In the genomic region with DNA sequence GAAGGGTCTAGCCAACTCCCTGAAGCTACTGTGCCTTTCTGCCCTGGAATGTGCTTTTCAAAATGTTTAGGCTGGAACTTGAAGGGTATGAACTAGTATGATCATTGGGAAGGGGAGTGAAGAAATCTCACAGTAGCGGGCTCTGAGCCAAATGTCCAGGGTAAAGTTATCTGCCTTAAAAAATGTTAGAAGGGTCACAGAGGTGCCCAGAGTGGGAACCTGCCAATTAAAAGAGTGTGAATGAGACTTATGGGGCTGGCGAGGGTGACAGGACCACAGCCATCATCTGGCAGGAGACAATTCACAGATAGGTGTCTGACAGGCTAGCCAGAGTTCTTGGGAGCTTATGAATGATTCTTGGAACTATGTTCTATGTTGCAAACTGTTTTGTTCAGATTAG, we compare ENCODE assay signal across 29 mouse cellular contexts.
DNase-seq lines count a peak whose midpoint lies in the region; ATAC-seq and TF ChIP-seq lines count a peak whose summit lies in the region.
"Had no signal": no experiment of that assay in that cellular context is flagged by ENCODE, and none has a peak within 500 bp of the region (broad histone marks: within the 10 kb centered on the region; RNA-seq: fewer than 3 reads in every experiment).

No protein-coding gene starts in this region.

- no peak overlapping the region for H3K9ac ChIP-seq in heart, postnatal 0 days (replicated peaks; ENCODE audit: low read depth, low read length)
- H3K9ac ChIP-seq in forebrain, embryonic 14.5 days (ENCODE audit: low read length) = no peak overlapping the region
- H3K9ac ChIP-seq: forebrain, embryonic 15.5 days; hindbrain, embryonic 14.5 days; limb, embryonic 12.5 days; liver, embryonic 15.5 days; midbrain, embryonic 12.5 days; neural tube, embryonic 13.5 days had no signal

- peak overlapping the region; percentile 55; the same call in 1 of the 2 replicates for H3K27ac ChIP-seq in heart, postnatal 0 days (ENCODE audit: low read depth)
- no peak overlapping the region for H3K27ac ChIP-seq in forebrain, embryonic 14.5 days (ENCODE audit: low read depth, low read length)
- H3K27ac ChIP-seq: forebrain, embryonic 15.5 days; hindbrain, embryonic 14.5 days; limb, embryonic 12.5 days; liver, embryonic 15.5 days; midbrain, embryonic 12.5 days; neural tube, embryonic 13.5 days; stomach, postnatal 0 days had no signal

- no peak for TF ChIP-seq CTCF in heart, postnatal 0 days (IDR thresholded peaks at IDR 0.05; ENCODE audit: low read depth)

- 17% methylated on average over 2 of the region's 2 CpGs for WGBS in heart, postnatal 0 days
- WGBS in forebrain, embryonic 14.5 days = 83% methylated on average over 2 of the region's 2 CpGs

- no peak overlapping the region for H3K4me2 ChIP-seq in heart, postnatal 0 days (ENCODE audit: low read depth, low read length)
- no peak overlapping the region for H3K4me2 ChIP-seq in forebrain, embryonic 14.5 days (ENCODE audit: low read length)
- H3K4me2 ChIP-seq: forebrain, embryonic 15.5 days; hindbrain, embryonic 14.5 days; limb, embryonic 12.5 days; liver, embryonic 15.5 days; midbrain, embryonic 12.5 days; neural tube, embryonic 13.5 days had no signal

- peak; percentile 74 for ATAC-seq in heart, postnatal 0 days (ENCODE audit: insufficient read depth, low read depth)
- ATAC-seq in forebrain, embryonic 14.5 days = no peak
- ATAC-seq: forebrain, embryonic 15.5 days; intestine, postnatal 0 days had no signal

- H3K4me3 ChIP-seq in heart, postnatal 0 days (ENCODE audit: low read depth, low read length) = no peak overlapping the region
- H3K4me3 ChIP-seq in forebrain, embryonic 14.5 days (ENCODE audit: low read depth, low read length) = no peak overlapping the region
- H3K4me3 ChIP-seq: forebrain, embryonic 15.5 days; limb, embryonic 12.5 days; liver, embryonic 15.5 days; megakaryocyte, embryonic 14.5 days; midbrain, embryonic 12.5 days; myocyte; neural tube, embryonic 13.5 days had no signal

- no peaks in the 10 kb centered on the region; the same call in 1 of the 2 replicates for H3K4me1 ChIP-seq in heart, postnatal 0 days (ENCODE audit: control insufficient read depth, insufficient read depth)
- H3K4me1 ChIP-seq in forebrain, embryonic 14.5 days (ENCODE audit: control insufficient read depth, insufficient read depth, low read length) = no peaks in the 10 kb centered on the region
- H3K4me1 ChIP-seq: forebrain, embryonic 15.5 days; limb, embryonic 12.5 days; liver, embryonic 15.5 days; midbrain, embryonic 12.5 days; neural tube, embryonic 13.5 days had no signal

- no peak for TF ChIP-seq EP300 in heart, postnatal 0 days (IDR thresholded peaks at IDR 0.05; ENCODE audit: low read depth)

- H3K27me3 ChIP-seq in heart, postnatal 0 days (ENCODE audit: control insufficient read depth, insufficient read depth, low read length) = no peaks in the 10 kb centered on the region
- H3K27me3 ChIP-seq in forebrain, embryonic 14.5 days (replicated peaks; ENCODE audit: control insufficient read depth, insufficient read depth, low read length) = no peaks in the 10 kb centered on the region
- H3K27me3 ChIP-seq: forebrain, embryonic 15.5 days; limb, embryonic 12.5 days; liver, embryonic 15.5 days; megakaryocyte, embryonic 14.5 days; midbrain, embryonic 12.5 days; neural tube, embryonic 13.5 days had no signal

- peak; percentile 28 to 62 for DNase-seq in heart, adult 9 months (ENCODE audit: low spot score in 2 of 2)
- no peak for DNase-seq in heart, adult 11 months
- DNase-seq in lung, postnatal 10 days = peak; percentile 4
- DNase-seq in lung, postnatal 4 days = no peak
- peak; percentile 52 for DNase-seq in heart, postnatal 0 days (ENCODE audit: low spot score)
- DNase-seq in layer of hippocampus, postnatal 25 days (ENCODE audit: extremely low spot score in 1 of 2, low spot score in 1 of 2) = no peak
- DNase-seq in forebrain, embryonic 14.5 days (ENCODE audit: low spot score) = no peak
- DNase-seq: adrenal gland, adult 8-10 months; B cell, adult 2 months; cerebellum, adult 11 months; cerebellum, adult 9-10 months; cerebellum, postnatal 36 days; kidney, adult 9 months; kidney, postnatal 14 days; layer of hippocampus, adult 9-11 months; lung, postnatal 14 days; right cerebral cortex, postnatal 4 days; thymus, adult 18-20 months; thymus, postnatal 25 days had no signal

- H3K36me3 ChIP-seq in heart, postnatal 0 days (replicated peaks; ENCODE audit: control insufficient read depth, insufficient read depth, low read length) = no peaks in the 10 kb centered on the region
- no peaks in the 10 kb centered on the region for H3K36me3 ChIP-seq in forebrain, embryonic 14.5 days (ENCODE audit: control insufficient read depth, insufficient read depth, low read length)
- H3K36me3 ChIP-seq: forebrain, embryonic 15.5 days; limb, embryonic 12.5 days; liver, embryonic 15.5 days; midbrain, embryonic 12.5 days; neural tube, embryonic 13.5 days had no signal

- H3K9me3 ChIP-seq in heart, postnatal 0 days (replicated peaks; ENCODE audit: control insufficient read depth, low read length) = no peaks in the 10 kb centered on the region
- H3K9me3 ChIP-seq in forebrain, embryonic 14.5 days (replicated peaks; ENCODE audit: control insufficient read depth, low read length) = no peaks in the 10 kb centered on the region
- H3K9me3 ChIP-seq: forebrain, embryonic 15.5 days; limb, embryonic 12.5 days; liver, embryonic 15.5 days; megakaryocyte, embryonic 14.5 days; midbrain, embryonic 12.5 days; neural tube, embryonic 13.5 days had no signal

Comparison
In these comparisons a context has a peak if more than half of its experiments do, and no peak if none do; other contexts are left out.
1. DNase-seq: peak in heart, adult 9 months (2 of 2), lung, postnatal 10 days (single experiment) and heart, postnatal 0 days (single experiment); none in heart, adult 11 months (single experiment), lung, postnatal 4 days (0 of 2), layer of hippocampus, postnatal 25 days (0 of 2) and forebrain, embryonic 14.5 days (single experiment).